Mouse (Mus musculus) T-helper 17 cell (primary cell): Measurements from ENCODE around the gene Rusc1.

ENCODE experiments used
- in situ Hi-C, 2 experiments: fragments of 300-600 bp; cut with MboI, MseI; formaldehyde crosslinking; loops; 1 replicate in 1 of 2; 2 replicates in 1 of 2; pipeline ENCODE4 v1.15.1; 2025; ENCODE audit warnings: high pct_unique_total_duplicates in 2 of 2

Gene Rusc1

GRCm38 (mm10) chr3:89093175-89093574, at the start of gene Rusc1:
TSS of gene Rusc1 (minus strand) at chr3:89093311.
- in situ Hi-C loops: loop anchor here in 1 of 2 experiments (5.0 kb wide), 1 partner anchor 64 kb away; no protein-coding TSS in a partner anchor

GRCm38 (mm10) chr3:89136365-89136764, 43.3 kb upstream of the Rusc1 start:
- in situ Hi-C loops: no loop called here

- in situ Hi-C loops: no loop called here
Measured at GRCm38 (mm10) chr3:89135958-89136357, 42.8 kb upstream of the Rusc1 start, which contains the start of gene Pklr. TSS of gene Pklr (plus strand) at chr3:89136142.

- in situ Hi-C loops: no loop called here
Measured at GRCm38 (mm10) chr3:89133752-89134151, 40.6 kb upstream of the Rusc1 start.

GRCm38 (mm10) chr3:89133063-89133450, 39.9 kb upstream of the Rusc1 start:
- in situ Hi-C loops: no loop called here

- in situ Hi-C loops: no loop called here
Measured at GRCm38 (mm10) chr3:89132285-89133062, 39.4 kb upstream of the Rusc1 start.

DNA sequence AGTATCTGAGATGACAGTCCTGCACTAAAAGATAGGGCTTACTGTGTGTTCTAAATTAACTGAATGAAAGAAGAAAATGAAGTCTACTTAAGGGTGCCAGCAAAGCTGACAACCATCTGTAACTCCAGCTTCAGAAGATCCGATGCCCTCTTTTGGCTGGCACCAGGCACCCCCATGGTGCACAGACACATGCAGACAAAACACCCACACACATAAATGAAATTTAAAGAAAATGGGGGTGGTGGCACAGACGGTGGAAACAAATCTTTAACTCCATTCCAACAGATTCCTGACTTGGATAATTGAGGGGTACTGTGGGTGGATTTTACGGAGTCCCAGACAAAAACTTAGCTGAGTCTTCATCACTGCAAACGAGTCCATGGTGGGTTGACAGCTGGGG, 38.7 kb upstream of the Rusc1 start:
- in situ Hi-C loops: no loop called here

- in situ Hi-C loops: no loop called here
Measured at GRCm38 (mm10) chr3:89129908-89130307, 36.8 kb upstream of the Rusc1 start.

- in situ Hi-C loops: no loop called here
Measured at GRCm38 (mm10) chr3:89125981-89126380, 32.9 kb upstream of the Rusc1 start.

- in situ Hi-C loops: loop anchor here in 1 of 2 experiments (5.0 kb wide), 1 partner anchor 33 kb away; no protein-coding TSS in a partner anchor
Measured at GRCm38 (mm10) chr3:89124241-89124640, 31.1 kb upstream of the Rusc1 start.

DNA sequence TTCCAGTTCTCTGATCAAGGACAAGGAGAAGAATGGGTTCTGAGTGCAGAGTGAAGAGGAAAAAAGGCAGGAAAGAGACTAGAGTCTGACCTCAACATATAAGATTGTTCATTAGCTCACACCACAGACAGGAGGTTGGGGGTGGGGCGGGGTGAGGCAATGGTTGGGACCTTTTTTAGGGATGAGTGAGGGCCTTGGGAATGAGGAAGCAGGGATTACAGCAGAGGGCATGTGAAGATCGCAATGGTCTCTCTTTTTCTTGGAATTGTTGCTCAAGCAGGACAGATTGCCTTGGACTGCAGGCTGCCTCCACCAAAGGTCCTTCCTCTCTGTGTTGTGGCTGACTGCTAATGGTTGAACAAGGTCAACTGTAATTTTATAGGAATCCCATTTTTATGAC, 30.2 kb upstream of the Rusc1 start:
- in situ Hi-C loops: loop anchor here in 1 of 2 experiments (5.0 kb wide), 1 partner anchor 34 kb away; no protein-coding TSS in a partner anchor

- in situ Hi-C loops: loop anchor here in 1 of 2 experiments (5.0 kb wide), 1 partner anchor 397 kb away; no protein-coding TSS in a partner anchor
Measured at GRCm38 (mm10) chr3:89115522-89115921, 22.4 kb upstream of the Rusc1 start.

- in situ Hi-C loops: no loop called here
Measured at GRCm38 (mm10) chr3:89113058-89113457, 19.9 kb upstream of the Rusc1 start.

- in situ Hi-C loops: no loop called here
Measured at GRCm38 (mm10) chr3:89108146-89108545, 15.0 kb upstream of the Rusc1 start.

- in situ Hi-C loops: no loop called here
Measured at GRCm38 (mm10) chr3:89107545-89107944, 14.4 kb upstream of the Rusc1 start.

DNA sequence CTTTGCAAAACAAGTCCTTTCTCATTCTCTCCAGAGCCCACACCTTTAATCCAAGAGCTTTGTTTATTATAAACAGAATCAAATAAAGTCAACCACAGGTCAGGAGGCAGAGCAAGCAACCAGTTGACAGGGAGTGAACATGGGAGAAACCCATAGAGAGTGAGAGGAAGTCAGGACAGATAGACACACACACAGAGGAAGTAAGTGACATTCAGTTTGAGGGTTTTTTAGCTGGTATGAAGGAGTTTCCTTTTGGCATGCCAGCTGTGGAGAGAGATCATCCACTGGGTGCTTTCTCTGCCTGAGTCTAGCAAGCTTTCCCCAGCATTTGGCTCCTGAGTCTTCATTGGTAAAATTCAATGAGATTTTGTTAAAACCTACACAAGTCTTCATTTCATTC, 13.8 kb upstream of the Rusc1 start:
- in situ Hi-C loops: no loop called here

DNA sequence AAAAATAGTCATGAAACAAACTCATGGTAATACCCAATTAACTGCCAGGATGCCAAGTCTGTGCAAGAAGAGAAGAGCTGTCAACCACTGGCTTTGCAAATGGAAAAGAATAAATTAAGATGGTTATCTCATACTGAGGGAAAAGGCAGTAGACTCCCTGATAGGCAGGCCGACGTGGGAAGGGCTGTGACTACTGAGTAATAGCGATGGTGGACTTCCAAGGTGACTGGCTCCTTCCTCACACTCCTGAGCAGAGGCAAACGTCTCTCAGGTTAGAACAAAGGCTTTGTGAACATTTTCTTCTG, 10.1 kb upstream of the Rusc1 start:
- in situ Hi-C loops: no loop called here

GRCm38 (mm10) chr3:89102495-89103290, 9.6 kb upstream of the Rusc1 start:
- in situ Hi-C loops: no loop called here

GRCm38 (mm10) chr3:89101812-89102494, 8.8 kb upstream of the Rusc1 start, which contains the start of gene Fdps:
TSS of gene Fdps (minus strand) at chr3:89101959.
- in situ Hi-C loops: no loop called here

DNA sequence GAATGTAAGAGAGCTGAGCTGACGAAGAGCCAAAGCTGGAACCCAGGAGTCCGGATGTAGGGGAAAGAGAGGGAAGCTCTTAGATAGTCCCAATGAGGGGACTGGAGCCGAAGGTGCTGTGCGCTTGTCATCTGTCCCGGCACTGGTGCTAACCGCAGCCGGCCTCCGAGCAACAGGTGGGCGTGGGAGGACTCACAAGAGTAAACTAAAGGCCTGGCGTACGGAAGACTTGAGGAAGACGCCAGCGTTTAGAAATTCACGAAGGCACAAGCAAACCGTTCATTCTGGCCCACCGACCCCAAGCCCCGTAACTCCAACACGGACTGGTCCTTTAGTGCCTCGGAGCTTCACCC, 8.3 kb upstream of the Rusc1 start:
- in situ Hi-C loops: no loop called here

DNA sequence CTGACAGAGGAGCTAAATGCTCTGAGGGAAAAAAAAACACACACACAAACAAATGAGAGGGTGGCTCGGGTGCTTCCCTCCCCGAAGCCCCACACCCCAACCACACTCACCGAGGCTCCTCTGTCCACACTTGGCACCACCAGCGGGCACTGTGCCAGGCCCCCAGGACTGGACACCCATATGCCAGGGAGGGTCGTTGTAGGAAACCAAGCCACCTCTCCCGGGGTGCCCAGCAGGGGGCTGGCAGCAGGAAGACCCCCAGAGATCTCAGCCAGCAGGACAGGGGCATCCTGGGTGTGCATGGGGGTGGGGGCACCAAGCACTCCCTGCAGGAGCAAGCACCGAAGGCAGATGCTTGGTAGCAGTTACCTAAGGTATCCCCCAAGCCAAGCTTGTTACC, 7.7 kb upstream of the Rusc1 start, which contains the start of gene Gm43738:
TSS of gene Gm43738 (minus strand) at position 289 of the 400 bp plus-strand sequence.
- in situ Hi-C loops: no loop called here

DNA sequence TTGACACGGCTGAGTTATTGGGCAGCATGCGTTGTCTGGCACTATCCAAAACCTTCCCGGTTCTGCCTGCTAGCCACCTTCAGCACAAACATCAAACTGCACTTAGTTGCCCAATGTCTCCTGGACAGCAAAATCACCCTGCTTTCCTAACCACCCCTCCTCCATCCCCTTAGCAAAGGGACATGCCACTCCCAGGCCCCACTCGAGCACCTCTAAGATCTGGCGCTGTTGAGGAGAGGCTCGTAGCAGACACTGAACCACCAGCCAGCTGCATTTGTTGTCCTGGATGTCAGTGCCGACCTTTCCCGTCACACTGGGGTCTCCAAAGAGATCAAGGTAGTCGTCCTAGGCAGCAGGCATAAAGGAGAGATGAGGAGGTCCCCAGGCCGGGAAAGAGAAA, 910 bp upstream of the Rusc1 start:
- in situ Hi-C loops: loop anchor here in 1 of 2 experiments (5.0 kb wide), 1 partner anchor 63 kb away; no protein-coding TSS in a partner anchor
